Mouse (Mus musculus) neutrophil, adult 59 days (primary cell): ENCODE results near the gene Gapt. TPM values are rescaled to one million over a fixed set of nuclear protein-coding genes. Genes with fewer than 3 reads are reported as not detected.

Experiments
- total RNA-seq, 2 experiments: library from RNA; stranded (reverse); gene quantifications; 1 replicate in 1 of 2; 2 replicates in 1 of 2; pipeline ENCODE4 v1.2.4; 2023

The Gapt gene
- total RNA-seq: 10 to 100 TPM; 78.1 to 84.1 TPM

GRCm38 (mm10) chr13:110356941-110357340 is at the start of gene Gapt:
Gene Gapt (minus strand): TSS chr13:110357199.

GRCm38 (mm10) chr13:110394291-110395178 is 37.5 kb upstream of the Gapt start, which contains the start of gene Plk2:
Gene Plk2 (plus strand): TSS chr13:110395046.

Other genes with a start within 250 kb of the Gapt start
- gene Rab3c, start 76.2 kb downstream of the Gapt start, total RNA-seq: not detected
- 10 to 100 TPM; 26.4 to 35.9 TPM for gene Plk2, start 37.8 kb upstream of the Gapt start, total RNA-seq